Mouse (Mus musculus): ENCODE data around the gene Itpr1.

GRCm38 (mm10) chr6:108374019-108374418 lies 161.1 kb downstream of the Itpr1 start:
- TF ChIP-seq CTCF (conservative IDR thresholded peaks at IDR 0.05; ENCODE audit: insufficient read depth, insufficient read length, low read depth, low read length), result no peak
- TF ChIP-seq POLR2A (IDR thresholded peaks at IDR 0.05; ENCODE audit: low read depth, low read length), result no peak
